Mouse (Mus musculus) spleen, postnatal 36 days (tissue): Measurements from ENCODE around the gene Fam207a.

Source experiments
- DNase-seq, 2 experiments: peaks; one replicate each; pipeline ENCODE4 v3.0.0; 2022; ENCODE audit warnings: low spot score in 2 of 2, mixed read lengths in 1 of 2

Fam207a gene

DNA sequence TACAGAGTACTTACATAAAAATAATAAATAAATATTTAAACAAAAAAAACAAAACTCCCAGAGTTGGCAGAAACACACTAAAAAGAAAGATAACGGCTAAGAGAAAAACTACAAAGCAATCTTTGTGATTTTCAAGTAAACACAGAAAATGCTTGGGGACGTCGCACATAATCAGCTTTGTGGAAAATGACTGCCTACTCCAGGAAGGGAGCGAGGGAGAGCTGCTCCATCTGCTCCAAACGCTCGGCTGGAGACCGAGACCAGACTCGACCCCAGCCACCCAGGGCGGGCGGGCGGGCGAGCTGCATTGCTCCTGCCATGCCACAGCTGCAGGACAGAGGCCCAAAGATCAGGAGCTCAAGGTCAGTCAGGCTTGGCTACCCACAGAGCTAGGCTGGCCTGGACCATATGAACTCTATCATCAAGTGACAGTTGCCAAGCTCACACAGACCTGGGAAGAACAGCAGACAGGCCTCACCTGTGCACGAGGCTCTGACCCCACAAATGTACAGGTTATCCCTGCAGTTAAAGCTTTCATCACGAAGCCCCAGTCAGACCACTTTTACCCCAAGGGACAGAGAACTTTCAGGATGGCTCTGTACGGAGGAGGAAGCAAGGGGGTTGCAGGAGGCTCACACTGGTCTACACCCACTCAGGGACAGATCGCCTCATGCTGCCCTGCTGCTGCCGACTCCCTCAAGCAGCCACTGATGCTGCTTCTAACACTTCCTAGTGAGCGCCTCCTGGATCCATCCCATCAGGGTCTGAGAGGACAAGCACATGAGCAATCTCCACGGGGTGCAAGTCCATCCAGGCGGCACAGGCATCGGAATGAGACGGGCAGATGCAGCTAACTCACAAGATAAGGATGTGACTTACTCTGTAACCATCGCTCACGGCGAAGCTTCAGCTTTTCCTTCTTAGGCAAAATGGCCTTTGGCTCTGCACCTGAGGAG lies 12.3 kb downstream of the Fam207a start:
- DNase-seq, result no peak

DNA sequence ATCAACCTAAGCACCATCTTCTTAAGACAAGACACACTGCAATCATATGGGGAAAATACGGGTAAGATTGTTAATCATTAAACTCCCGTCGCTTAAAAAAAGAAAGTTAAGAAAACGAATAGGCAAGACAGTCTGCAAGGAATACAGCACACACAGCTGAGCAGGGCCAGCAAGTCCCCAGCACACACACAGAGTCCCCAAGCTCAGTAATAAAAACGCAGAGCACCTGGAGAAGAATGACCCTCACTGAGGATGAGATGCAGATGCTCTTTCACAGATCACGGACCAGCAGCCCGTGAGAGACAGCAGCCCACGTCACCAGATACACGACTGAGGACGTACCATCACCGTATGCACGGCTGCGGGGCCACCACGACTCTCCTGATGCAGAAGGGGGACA lies 14.9 kb downstream of the Fam207a start:
- DNase-seq, result no peak

DNA sequence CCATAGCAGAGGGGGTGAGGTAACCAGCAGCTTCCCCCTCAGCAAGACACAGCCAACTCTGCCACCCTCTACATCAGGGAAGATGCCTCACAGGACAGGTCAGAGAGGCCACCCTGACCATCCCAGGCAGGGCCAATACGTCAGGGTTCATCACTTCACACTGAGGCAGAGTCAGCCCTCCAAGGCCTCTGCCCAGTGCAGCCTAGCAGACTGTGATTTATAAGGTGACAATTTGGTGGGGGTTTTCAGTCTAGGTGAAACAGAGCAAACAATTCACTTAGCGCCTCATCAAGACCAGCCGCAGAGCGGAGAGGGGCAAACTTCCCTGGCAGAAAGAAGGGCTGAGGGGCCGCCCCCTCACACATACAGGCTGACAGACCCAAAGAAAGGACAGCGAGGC lies 17.3 kb downstream of the Fam207a start:
- DNase-seq, result no peak

DNA sequence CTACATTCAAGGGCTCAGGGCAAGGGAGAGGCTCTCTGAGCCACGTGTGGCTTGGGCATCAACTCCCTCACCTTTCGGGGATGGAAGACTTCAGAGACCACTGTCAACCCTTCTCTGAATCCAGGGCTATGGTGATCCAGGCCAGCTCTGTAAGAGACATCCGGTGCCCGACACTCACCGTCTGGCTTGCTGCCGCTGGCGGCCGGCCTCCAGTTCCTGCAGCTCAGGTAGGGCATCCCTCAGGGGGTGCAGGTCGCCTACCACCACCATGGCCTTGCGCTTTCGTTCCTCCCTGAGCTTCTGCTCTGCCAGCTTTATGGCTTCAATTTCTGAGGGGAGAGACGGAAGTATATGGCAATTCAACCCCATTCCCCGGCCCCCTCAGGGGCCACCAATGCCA lies 18.4 kb downstream of the Fam207a start:
- DNase-seq, result no peak

DNA sequence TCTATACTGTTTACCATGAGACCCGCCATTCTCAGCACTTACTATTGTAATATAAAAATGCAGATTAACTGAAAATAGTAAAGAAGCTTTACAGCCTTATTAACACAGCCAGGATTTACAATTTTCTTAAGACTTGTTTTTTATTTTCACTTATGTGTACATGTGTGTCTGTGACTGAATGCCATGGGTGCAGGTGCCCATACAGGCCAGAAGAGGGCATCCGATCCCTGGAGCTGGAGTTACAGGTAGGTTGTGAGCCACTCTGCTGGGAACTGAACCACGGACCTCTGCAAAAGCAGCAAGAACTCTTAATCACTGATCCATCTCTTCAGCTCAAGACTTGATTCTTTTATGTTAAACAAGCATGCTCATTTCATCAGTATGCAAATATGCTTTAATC lies 22.7 kb downstream of the Fam207a start:
- DNase-seq, result no peak

DNA sequence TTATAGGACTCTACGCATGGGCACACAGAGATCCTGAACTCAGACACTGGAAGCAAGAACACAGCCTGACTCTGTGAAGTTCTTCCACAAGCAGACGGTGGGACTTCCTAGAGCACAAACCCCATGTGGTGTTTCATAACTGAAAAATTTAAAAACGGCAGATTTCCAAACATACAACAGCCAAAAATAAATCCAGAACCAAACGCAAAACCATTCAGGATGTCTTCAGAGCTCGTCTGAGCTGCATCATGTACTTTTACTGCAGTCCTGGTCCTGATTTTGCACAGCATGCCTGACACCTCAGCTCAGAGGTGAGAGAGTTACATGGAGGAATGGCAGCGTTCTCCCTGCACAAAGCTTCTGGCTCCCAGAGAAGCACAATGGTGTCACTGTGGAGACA lies 24.0 kb downstream of the Fam207a start:
- DNase-seq, result no peak

DNA sequence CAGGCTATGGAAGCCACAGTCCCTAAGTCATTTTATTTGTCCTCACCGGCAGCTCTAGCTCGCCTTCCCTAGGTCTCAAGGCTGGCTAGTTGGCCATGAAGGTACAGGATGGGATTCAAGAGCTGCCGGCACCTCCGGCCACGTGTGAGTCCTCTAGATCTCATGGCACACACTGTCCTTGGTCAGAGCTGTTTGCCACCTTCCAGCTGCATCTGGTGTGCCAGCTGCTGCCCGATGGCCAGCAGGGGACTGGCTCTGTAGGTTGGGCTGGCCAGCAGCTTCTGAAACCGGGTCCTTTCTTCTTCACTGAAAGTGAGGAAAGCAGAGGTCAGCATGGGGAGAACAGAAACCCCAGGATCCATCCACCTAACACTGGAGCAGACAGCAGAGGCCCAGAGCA lies 27.4 kb downstream of the Fam207a start:
- no peak for DNase-seq

DNA sequence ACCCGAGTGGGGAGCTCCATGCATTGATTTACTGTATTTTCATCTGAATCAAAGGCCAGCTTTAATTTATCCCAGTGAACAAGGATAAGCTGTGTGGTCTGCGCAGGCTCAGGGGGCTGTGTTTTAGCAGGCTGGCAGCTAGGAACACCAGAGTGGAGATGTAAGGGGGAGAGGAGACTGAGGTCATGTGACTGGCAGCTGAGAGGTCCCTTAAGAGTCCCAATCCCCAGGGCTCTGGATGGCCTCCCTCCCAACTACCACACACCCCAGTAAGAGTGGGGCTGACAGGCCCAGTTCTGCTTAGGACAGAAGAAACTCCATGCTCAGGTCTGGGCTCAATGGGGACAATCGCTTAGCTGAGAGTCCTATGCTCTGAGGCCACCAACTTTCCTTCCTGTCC lies 29.8 kb downstream of the Fam207a start:
- no peak for DNase-seq

DNA sequence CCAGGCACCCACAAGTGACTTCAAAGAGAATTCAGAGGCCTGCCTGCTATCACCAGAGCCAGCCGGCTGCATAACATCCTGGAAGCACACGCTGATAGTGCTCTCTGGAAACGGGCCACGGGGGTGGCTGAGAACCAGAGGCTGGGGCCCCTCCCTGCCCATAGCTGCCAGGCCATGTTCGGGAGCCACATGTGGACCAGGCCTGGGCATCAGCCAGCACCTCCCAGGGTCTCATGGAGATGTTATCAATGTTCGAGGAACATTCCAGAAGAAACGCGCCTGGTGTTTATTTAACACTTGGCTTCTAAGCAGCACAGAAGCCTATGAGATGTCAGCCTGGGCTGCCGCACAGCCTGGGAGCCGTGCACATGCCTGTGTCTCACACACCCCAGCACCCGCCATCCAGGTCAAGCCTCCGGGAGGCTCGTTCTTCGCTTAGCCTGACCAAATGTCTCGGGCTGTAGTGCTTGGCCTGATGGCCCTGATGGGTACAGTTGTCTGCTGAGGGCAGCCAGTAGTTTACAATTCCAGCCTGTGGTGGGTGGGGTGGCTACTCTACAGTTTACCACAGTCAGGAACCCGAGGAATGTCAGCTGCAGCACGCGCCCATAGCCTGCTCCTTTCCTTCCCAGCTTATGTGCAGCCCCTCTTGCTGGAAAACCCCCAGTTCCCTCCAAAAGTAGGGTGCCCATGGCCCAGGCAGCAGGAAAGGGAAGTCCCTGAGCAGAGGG lies 31.2 kb downstream of the Fam207a start:
- DNase-seq, result peak in 1 of 2 experiments; percentile 11

DNA sequence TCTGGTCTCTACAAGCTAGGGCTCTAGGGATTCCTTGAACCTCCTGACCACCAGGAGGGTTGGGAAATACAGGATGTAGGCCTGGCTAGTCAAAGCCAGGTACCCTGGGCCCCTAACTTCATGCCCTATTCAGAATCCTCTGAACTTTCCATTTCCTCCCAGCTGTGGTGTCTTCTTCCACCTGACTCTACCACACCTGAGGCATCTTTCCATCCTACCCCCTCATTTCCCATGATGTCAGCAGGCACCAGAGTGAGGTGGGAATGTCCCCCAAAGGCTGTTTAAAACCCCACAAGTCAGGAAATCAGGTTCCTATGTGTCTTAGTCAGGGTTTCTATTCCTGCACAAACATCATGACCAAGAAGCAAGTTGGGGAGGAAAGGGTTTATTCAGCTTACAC lies 33.8 kb downstream of the Fam207a start:
- DNase-seq, result no peak

DNA sequence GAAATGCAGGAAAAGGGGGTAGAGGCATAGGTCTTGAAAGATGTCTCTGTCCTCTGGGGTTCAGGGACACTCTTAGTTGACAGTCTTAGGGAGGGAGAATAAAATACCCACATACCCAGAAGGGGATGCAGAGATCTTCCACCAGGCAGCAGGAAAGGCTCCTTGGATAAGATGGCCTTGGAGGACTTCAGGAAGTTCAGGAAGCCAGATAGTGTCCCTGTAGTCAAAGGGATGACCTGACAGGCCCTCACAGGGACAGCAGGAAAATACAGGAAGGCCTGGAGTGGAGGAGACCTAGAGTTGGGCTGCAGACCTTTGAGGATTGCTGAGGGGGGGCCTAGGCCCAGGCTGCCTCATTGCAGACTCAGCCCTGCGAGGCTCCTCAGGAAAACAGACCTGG lies 35.6 kb downstream of the Fam207a start:
- no peak for DNase-seq

DNA sequence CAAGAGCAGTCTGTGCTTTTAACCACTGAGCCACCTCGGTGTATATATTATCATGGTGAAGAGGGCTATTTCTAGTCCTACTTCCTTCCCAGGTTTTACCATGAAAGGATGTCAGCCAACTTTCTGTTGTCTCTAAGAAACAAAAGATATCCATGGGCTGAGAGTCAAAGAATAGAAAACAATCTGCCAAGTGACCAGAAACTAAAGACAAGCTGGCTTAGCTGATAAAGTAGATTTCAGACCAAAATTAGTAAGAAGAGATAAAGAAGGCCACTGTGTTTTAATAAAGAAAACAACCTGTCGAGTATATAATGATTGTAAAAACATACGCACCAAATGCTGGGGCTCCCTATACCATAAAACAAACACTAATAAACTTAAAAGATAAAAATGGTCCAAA lies 38.7 kb downstream of the Fam207a start:
- DNase-seq, result no peak

DNA sequence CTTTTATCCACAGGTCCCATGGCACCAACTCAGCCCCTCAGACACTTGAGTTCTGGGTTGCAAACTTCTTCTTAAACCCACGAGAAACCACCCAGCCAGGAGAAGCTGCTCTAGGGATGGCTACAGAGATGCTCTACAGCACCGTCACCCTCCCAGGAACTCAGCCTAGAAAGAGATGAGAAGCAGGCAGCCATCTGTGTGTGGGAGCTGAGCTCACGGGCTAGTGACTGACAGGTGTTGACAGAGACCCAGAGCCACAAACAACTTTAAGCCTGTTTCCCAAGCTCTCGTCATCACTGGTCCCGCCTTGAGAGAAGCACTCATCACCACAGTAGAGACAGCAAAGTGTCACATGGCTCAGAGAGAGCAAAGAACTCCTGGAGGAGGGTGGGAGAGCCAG lies 43.4 kb downstream of the Fam207a start:
- no peak for DNase-seq

DNA sequence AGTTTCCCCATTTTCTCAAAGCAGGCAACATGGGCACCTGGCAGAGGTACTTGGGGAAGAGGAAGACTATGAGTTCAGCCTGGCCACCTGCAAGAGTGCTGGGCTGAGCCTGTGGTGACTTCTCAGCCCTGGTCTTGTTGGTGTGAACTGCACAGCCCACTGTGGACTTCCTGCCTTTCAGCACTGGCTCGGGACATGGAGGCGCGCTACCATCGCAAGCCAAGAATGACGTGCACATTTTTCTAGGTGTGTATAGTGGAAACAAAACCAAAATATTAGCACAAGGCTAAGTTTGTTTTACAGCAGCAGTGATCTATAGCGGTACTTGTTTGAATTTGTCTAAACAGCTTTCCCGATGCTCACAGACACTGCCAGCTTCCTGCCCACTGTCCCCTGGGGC lies 44.1 kb downstream of the Fam207a start:
- no peak for DNase-seq

DNA sequence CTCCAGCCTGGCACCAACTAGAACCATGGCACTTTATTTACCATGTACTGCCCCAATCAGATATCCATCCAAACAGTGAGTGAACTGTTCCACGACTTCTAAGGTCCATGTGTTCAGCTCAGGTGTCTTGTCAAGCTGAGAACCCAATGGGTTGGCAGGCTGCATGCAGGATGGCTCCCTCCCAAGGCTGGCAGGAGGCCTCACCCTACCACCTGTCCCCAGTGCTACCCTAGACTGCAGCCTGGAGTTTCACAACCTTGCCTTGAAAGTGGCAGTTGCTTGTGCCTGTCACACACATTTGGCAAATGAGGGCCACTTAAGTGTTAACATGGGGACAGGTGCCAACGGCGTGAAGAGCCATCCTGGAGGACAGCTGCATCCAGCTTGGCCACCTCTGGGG lies 44.8 kb downstream of the Fam207a start:
- DNase-seq, result no peak

DNA sequence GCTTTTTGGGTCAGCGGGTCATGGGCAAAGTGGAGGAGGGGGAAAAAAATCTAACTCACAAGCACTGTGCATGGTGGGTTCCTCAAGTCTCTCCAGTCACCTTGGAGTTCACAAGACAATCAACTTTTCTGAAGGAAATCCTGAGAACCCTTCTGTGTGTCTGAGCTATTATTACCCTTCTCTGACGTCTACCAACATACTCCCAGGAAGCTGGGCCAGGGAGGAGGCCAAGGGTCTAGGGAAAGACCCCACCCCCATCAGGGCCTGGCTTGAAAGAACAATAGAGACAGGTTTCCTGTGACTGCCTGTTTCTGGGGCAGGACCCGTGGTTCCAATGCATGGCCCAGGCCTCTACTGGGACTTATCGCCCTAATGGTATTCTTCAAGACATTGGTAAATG lies 46.9 kb downstream of the Fam207a start:
- no peak for DNase-seq

DNA sequence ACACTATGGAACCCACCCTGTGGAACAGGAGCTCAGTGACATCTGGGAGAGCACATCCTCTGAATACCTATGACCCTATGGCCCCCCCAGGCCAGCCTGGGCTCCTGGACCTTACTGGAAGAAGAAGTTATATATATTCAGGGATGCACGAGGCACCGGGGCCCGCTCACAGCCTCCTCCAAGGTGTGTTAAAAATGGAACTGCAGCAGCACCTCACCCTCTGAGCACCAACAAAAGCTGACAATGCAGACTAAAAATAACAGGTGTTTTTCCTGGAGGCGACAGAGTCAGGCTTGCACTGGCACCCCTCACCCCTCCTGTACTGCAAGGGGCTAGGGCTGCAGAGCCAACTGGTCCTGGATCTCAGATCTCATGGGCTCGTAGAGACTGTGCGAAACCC lies 48.2 kb downstream of the Fam207a start:
- DNase-seq, result no peak

DNA sequence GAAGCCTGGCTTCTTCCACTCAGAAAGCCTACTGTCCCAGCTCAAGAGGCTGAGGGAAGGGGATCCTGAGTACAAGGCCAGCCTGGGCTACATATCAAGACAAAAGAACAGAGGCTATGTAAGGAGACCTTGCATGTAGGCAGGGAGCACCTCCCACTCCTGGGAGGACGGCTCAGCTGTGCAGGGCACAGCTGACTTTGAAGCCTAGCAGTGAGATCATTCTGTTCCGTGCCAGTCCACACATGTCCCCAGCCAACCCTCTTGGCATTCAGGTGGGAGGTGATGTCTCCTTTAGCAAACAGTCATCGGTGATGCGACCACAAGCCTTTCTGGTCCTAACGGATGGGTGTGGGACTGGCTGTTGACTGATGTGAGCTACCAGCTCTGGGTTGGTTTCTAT lies 49.7 kb downstream of the Fam207a start:
- DNase-seq, result no peak

DNA sequence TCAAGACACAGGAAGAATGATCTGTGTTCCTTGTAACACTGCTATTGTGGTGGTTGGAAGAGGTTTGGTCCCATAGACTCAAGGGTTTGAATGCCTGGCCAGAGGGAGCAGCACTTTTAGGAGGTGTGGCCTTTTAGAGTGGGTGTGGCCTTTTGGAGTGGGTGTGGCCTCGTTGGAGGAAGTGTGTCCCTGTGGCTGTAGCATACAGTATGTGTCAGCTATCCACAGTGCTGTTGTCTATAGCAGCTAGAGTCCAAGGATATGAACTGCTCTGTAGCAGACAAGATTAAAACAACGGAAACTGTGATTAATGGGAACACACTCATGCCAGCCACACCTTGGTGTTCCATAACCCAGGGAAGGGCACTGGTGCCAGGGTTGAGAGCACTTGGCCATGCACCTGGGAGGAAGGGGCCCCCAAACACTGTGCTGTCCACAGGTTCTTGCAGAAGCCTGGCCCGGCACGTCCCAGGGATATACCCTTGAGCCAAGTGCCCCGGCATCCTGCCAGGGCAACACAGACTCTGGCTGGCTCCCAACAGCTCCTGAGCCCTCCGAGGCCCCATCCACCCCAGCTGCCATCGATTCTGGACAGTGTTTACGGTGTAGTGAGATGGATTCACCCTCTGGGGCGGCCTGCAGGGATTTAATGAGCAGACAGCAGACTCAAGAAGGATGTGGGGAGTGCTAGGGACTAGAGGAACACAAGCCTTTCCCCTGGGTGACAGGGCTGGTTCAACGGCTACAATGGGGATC lies 51.2 kb downstream of the Fam207a start:
- peak in 1 of 2 experiments; percentile 7 for DNase-seq

DNA sequence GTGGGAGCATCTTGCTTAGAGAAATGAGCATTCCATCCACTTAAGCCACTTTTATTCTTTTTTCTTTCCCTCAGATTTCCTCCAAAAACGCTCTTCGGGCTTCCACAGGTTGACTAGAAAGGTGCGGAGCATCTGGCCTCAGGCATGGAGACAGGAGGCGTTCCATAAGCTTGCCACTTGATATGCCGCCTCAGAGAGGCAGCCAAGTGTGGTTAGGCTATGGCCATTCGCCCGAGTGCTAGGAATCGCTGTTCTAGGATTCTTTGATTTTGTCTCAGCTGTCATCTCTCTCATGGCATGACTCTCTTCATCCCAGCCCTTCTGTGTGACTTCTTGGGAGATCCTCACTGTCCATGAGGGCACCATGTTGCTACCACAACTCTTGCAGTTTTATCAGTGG lies 54.4 kb downstream of the Fam207a start:
- no peak for DNase-seq

DNA sequence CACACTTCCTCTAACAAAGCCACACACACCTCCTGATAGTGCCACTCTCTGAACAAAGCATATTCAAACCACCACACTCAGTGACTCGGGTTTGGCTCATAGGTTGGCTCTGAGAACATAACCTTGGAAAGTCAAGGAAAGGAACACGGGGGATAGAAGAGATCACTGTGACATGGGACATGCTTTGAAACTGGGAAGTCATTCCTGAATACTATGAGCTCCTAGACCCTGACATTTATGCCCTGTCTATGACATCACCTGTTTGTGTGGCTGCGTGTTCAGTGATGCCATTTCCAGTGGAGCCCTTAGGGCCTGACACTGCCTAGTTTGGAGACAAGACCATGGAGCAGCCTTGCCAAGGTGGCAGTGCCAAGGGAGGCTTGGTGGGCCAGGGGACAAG lies 57.9 kb downstream of the Fam207a start:
- DNase-seq, result no peak

DNA sequence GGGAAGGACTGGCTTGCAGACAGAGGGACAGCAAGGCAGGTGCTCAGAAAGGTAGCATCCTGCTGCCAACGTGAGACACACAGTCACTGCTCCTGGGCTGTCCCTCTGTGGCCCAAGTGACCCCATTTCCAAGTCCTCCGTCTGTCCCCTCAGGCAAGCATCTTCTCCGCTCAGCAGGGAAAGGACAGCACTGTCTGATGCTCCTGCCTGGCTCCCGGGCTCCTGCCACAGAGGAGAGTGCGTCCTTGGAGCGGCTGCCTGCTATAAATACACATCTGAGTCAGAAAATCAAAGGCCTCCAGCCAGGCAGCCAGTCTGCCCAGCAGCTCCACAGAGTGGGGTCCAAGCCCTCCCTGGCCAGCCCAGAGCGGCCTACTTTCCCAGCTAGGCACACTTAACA lies 59.1 kb downstream of the Fam207a start:
- DNase-seq, result no peak
